Mouse (Mus musculus) left cerebral cortex, postnatal 36 days (tissue): ENCODE measurements around the gene Kalrn. TPM values are rescaled to one million over a fixed set of nuclear protein-coding genes. Genes with fewer than 3 reads are reported as not detected.
A peak's percentile ranks its signal among the peaks of the same experiment; 100 is the strongest.

Experiments
- DNase-seq, 2 experiments: peaks; one replicate each; pipeline ENCODE4 v3.0.0; 2021 to 2022; ENCODE audit warnings: low spot score in 2 of 2, mixed read lengths in 1 of 2
- intact Hi-C: fragments of 180-260 bp; cut with DNase I; formaldehyde crosslinking; loops from one replicate; pipeline ENCODE4 v1.15.1; 2025
- total RNA-seq, 2 experiments: library from RNA; stranded (reverse); gene quantifications; 2 replicates each; pipeline ENCODE4 v1.2.3; 2021

The Kalrn gene
- total RNA-seq, 2 experiments from 2014 or later: 564 to 585 TPM

DNA sequence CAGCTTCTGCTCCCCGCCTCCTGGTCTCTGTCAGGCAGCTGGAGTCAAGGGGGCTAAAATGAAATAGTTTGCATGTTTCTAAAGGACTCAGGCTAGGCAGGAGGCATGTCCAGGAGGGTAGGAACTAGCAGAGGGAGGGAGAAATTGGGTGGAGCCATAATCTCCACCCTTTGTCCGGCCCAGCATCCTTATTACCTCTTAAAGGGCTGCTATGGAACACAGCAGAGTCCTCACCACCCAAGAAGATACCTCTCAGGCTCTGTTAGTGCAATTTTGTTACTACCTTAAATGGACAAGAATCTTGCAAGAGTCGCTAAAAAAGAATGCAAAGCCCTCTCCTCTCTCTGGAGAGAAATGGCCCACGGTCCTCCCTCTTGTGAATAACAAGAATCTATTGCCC is 57.8 kb downstream of the Kalrn start:
- no peak for DNase-seq
- intact Hi-C loops: no loop called here

DNA sequence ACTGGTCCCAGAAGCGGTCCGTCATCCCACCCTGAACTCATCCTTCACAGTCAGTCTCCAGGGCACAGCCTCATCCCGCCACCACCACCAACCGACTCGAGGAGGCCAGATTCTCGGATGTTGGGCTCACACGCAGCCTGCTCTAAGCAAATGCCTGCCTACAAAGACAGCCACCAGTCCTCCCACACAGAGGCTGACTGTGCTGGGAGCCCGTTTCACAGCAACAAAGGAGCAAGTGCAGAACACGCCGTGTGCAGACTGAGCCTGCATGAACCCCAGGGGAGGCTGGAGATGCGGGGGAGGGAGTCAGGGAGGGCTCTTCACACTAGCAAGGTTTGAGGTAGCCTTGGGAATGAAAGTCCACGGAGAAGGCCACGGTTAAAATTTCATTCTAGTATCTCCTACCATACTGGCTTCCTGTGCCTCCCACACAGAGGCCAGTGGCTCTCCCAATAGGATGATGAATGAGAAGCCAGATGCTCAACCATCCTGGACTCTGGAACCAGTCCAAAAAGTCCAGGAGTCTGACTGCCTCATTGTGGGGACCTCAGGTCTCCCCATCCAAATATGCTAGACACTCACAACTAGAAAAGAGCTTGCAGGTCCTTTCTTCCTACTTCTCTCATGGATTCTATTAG is 59.3 kb downstream of the Kalrn start:
- intact Hi-C loops: loop anchor here (5.0 kb wide), 1 partner anchor 47 kb away; no protein-coding TSS in a partner anchor
- peak; percentile 79 to 84 for DNase-seq

DNA sequence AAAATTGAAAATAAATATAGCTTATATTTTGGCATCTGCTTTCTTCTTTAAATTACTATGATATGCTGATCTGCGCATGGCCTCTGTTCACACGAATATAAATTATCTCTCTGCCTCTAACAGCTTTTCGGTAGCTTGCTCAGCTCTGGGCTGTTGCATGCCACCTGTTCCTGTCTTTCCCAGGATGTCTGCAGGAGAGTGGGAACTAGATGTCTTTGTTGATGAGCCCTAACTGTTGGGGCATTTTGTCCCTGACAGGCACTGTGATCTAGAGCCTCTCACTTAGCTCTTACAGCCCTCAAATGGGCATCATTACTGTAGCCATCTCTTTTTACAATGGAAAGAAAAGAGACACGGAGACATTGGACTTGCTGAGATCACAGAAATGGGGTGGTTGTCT is 61.0 kb downstream of the Kalrn start:
- DNase-seq: no peak
- intact Hi-C loops: loop anchor here (5.0 kb wide), 1 partner anchor 45 kb away; no protein-coding TSS in a partner anchor

DNA sequence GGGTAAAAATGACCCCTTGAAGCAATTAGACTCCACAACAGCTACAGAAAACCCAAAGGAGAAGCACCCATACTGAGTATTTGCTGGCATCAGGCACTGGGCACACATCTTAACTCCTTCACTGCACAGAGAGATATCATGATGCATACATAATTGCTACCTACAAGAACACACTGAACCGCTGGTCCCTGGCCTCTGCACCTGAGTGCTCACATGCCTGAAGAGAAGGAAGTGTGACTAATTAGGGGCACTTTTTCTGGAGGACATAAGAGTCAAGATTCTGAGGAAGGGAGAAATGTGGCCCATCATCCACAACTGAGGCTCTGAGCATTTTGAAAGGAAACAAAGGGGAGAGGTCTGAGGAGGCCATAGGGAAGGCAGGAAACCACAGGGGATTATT is 65.2 kb downstream of the Kalrn start:
- intact Hi-C loops: no loop called here
- DNase-seq: no peak

DNA sequence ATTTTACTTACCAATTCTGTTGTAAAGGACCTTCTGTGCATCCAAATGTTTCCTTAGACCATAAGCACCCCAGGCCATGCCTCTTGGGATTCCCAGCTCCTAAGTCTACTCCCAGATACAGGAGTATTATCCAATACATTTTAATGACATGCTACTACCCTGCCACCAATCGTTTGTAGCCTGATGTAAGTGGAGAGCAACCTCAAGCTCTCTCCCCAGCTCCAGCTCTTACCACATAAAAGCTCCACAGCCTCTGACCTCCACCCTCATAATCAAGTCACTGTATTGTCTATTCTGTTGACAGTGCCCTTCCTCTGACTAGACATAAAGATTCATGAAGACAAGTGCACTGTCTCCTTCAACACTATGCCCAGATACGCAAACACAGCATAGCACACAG is 67.3 kb downstream of the Kalrn start:
- intact Hi-C loops: no loop called here
- DNase-seq: no peak

DNA sequence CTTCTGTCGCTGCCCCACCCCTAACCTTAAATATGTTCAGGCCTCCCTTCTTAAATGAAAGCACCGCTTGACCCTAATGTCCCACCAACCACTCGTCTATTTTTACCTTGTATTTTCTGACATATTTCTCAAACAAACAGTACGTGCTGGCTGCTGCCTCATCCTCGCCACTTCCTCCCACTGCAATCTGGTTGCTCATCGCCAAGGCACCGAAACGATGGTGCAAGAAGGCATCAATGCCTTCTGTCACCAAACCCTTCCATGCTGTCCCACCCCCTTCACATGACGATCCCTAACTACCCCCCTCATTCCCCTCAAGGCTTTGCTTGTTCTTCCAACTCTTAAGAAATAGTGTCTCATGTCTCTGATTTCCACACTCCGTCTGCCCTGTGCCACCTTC is 69.1 kb downstream of the Kalrn start:
- intact Hi-C loops: no loop called here
- DNase-seq: peak in 1 of 2 experiments; percentile 57

DNA sequence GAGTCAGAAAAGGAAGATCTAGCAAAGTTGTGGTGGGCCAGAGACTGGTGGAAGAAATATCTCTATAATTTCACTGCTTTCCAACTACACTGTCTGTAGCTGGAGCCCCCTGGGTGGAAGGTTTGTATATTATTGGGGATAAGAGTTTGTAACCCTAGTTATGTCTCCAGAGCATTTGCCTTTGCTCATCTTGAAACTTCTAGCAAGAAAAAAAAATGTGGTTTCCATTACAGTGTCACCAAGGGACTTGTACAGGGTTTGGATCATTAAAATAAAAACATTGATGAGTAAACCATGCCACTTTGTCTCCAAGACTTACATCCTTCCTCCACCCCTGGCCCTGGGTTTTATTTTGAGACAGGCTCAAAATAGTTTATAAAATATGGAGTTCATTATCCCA is 71.2 kb downstream of the Kalrn start:
- DNase-seq: no peak
- intact Hi-C loops: no loop called here

DNA sequence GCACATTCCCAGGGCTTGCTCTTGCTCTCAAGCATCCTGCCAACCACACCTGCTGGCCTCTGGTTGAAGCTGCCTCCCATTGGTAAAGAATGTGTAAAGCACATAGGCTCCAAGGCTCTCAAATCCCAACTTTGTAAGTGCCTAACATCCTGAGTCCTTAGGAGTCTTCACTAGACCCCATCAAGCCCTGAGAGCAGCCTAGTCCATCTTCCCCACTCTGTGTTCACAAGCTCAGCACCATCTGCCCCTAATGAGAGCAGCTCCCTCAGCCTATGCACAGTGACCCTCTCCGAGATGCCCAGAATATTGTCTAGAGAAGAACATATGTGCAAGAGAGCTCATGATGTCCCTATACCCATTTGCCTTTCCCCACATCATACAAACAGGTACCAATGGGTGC is 78.6 kb downstream of the Kalrn start:
- no peak for DNase-seq
- intact Hi-C loops: no loop called here

DNA sequence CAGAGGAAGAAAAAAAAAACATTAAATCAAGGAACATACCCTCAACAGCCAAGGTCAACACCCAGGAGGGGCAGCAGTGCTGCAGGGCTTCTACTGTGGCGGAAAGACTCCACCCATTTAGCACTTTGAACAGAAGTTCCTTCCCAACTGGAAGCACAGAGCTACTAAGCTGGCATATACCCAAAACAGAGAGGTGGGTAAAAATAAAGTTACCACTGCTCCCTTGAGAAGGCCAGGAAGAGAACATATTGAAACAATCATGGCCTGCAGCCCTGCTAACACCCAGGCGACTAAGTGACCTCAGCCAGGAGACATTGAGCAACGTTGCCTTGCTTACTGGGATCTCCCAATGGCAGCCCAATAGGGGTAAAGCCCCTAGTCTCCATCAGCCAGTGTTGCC is 79.4 kb downstream of the Kalrn start:
- intact Hi-C loops: no loop called here

DNA sequence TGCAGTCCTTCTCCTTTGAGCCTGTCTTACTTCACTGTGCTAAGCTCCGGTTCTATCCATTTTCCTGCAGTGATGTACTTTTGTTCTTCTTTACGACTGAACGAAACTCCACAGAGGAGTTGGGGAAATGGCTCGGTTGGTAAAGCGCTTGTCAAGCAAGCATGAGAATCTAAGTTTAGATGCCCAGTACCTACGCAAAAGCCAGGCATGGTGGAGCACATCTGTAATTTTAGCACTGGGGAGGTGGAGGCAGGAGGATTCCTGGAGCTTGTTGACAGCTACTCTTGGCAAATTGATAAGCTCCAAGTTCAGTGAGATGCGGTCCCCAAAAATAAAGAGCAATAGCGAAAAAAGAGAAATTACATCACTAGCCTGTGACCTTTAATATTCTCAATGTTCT is 82.1 kb downstream of the Kalrn start:
- no peak for DNase-seq
- intact Hi-C loops: loop anchor here (2.0 kb wide), 1 partner anchor 22 kb away; no protein-coding TSS in a partner anchor

More for the DNA sequence above, 79.4 kb downstream of the Kalrn start:
- no peak for DNase-seq

DNA sequence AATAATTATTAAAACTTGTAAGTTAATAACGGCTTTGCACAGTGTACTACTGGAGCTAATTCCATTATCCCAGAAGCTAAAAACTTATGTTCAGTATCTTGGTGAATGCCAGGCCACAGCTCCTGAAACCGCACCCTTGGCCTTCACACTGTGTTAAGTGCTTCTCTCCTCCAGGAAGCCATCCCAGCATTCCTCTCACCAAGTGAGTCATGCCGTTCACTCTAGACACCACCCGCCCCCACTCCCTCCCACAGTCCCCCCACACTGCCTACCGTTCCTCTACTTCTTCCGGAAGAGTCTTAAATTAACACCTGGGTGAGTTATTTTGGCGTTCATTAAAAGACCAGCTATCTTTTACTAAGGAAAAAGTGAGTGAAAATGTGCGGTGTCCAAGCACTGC is 82.8 kb downstream of the Kalrn start:
- intact Hi-C loops: loop anchor here (2.0 kb wide), 1 partner anchor 22 kb away; no protein-coding TSS in a partner anchor
- DNase-seq: no peak

DNA sequence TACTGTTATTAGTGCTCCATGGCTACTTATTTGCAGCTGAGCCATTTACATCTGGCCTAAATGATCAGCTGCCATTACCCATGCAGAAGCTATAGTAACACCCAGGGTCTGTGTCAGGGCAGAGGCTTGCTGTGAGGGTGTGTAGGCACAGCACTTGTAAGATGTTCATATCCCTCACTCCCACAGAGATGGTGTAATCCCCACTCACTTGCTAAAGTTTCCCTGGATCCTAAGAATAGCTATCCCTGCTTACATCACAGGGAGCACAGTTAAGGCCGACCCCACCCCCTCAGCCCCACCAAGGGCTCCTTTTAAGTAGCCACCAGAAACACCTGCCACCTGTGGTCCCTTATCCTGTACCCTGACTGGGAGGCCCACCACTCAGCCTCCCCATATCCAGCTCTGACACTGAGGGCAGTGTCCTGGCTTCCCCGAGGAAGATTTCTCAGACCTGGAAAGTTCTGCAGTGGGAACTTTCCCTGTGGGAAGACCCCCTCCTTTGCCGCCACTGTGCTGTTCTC is 83.5 kb downstream of the Kalrn start:
- no peak for DNase-seq
- intact Hi-C loops: loop anchor here (2.0 kb wide), 1 partner anchor 21 kb away; no protein-coding TSS in a partner anchor

DNA sequence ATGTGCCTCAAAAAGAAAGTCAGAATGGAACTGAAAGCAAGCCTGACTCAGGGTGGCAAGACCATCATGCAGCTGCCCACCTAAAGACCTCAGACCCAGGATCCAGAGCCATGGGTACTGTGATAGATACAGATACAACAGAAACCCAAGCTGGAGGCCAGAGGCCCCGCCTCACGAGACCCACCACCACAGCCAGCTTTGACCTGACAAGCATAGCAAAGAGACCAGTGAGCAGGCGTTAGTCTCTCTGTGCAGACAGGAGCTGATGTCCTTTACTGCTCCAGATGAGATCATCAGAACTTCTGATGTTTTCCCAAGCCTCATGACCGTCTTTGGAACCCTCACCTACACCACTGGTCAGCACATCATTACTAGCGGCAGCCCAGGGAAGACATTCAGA is 85.5 kb downstream of the Kalrn start:
- intact Hi-C loops: no loop called here
- no peak for DNase-seq

DNA sequence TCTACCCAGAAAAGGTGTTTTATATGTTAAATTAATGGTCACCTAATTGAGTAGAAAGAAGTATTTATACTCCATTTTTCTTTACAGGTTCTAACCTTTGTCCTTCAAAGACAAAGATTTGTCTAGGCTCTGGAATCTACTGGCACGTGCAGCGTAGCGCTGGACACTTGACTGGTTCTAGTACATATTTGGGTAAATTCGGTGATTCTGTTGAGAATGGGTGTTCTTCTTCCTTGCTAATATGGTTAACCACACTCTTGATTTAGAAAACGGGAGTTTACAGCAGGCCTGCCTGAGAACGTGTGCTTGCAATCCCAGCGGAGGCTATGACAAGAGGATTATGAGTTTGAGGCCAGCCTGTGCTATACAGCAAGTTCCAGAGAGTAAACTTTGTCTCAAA is 86.1 kb downstream of the Kalrn start:
- no peak for DNase-seq
- intact Hi-C loops: no loop called here

DNA sequence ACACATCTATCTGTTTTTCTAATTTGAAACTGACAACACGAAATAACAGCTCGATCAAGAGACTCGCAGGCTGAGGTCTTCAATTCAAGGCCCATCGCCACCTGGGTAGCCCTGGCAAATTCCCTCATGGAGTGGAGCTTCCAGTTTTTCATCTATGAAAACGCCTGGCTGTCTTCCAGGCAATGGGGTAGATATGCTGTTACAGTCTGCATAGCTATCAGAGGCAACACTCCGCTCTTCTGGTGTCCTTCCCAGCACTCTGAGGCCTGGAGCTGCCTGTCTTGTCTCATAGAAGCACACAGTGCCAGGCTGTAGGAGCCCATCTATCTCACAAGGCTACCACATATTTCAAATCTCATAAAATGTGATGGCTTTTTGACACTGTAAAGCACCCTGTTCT is 87.8 kb downstream of the Kalrn start:
- DNase-seq: no peak
- intact Hi-C loops: no loop called here

DNA sequence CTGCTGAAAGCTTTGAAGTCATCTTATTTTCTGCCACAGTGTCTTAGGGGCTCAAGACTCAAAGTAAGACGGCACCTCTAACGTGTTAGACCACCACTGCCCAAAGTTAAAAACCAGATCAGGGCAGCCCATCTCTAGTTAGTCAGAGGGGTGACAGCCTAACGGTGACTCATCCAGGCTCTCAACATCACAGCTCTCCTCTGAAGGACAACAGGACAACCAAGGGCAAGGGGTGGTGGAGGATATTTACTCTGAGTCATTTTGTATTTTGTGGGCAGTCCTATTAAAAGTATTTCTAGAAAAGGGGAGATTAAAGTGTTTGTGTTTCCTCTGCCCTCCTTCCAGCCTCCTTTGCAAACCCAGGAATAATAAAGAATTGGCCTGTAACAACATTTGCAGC is 88.4 kb downstream of the Kalrn start:
- intact Hi-C loops: no loop called here
- no peak for DNase-seq

DNA sequence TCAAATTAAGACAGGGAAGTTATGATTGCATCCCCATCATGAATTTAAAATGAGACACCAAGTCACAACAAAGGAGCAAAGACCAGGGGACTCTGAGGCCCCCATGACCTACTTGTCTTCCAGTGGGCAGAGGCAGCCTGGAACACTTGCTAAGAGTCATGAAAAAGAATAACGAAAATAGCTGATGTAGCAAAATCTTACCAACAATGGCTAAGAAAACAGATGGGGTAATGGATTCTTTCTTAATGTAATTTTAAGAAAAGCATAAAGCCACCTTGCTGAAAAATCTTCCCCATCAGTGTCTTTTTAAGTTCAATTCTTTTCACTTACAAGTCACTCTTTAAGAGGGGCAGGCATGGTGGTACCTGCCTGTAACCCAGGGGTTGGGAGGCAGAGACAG is 89.1 kb downstream of the Kalrn start:
- no peak for DNase-seq
- intact Hi-C loops: no loop called here

DNA sequence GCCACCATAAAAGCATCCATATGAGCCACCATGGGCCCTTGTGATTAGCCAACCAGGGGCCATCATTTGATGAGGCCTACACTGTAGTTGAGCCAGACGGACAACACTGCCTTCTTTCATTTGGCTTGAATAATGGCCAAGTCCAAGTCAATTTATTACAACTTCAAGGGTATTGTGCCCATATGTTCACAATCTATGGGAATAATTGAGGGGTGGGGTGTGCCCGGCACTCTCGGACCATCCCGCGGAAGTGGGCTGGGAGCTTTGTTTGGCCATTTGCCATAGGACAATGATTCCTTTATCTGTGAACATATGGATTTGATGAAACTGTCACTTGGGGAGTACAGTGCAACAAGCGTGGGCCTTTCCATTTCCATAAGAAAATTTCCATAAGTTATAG is 89.6 kb downstream of the Kalrn start:
- no peak for DNase-seq
- intact Hi-C loops: no loop called here

DNA sequence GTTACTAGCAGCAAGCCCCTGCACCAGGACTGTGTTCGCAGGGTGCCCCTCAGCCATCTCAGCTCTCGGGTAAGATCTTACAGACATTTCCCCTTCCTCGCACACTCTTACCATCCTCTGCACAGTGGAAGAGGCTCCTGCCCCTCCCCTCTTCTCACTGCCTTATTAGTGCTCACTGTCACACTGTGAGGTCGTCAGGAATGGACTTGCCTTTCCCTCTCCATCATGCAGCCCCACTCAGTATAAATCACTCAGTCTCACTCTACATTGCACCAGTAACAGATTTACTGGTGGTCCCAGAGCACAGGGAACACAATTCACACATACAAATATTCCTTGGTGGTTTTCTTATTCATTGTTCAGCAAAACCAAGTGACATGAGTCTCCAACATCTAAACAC is 98.6 kb downstream of the Kalrn start:
- DNase-seq: no peak
- intact Hi-C loops: no loop called here

DNA sequence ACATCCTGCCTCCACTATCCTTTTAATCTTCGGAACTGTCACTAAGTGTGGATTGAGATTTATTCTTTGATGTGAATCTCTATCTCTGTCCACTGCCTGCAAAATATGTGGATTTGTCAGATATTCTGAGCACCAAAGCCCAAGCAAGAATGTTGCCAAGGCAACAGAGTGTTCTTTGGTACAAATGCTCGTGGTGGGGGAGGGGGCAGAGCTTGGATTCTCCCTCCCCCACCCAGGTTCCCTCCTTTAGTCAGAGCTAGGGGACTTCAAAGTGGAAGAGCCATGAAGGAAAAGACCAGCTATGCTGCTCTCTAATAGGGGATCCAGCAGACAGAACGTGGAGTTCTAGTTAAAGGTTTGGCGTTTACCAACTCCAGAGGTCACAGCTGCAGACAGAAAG is 99.4 kb downstream of the Kalrn start:
- intact Hi-C loops: no loop called here
- DNase-seq: peak in 1 of 2 experiments; percentile 41

DNA sequence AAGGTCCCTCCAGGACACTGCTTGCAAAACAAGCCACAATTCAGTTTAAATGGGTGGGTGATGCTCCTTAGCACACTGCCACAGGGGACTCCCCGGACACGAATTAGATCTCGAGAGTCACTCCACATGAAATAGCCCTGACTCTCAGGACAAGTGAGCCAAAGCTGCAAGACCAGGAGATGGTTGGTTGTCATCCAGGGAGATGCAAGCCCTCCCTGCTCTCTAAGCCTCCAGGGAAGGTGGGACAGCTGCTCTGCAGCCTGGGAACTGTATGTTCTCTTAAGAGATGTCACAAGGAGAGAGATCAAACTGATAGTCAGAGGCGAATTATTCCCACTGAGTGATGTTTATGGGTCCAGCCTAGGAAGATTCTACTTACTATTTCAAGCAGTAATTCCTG is 101.9 kb downstream of the Kalrn start:
- peak in 1 of 2 experiments; percentile 14 for DNase-seq
- intact Hi-C loops: loop anchor here (2.0 kb wide), 1 partner anchor 97 kb away; no protein-coding TSS in a partner anchor
